Mouse (Mus musculus) frontal cortex, postnatal 14 days (tissue): Measurements from ENCODE around the gene Ptgs2.

ENCODE experiments used
- DNase-seq, 2 experiments: peaks; one replicate each; pipeline ENCODE4 v3.0.0; 2022; ENCODE audit warnings: low spot score in 2 of 2

Gene Ptgs2

GRCm38 (mm10) chr1:150099790-150100333 lies at the start of gene Ptgs2:
Ptgs2 (plus strand) TSS chr1:150100031.
- DNase-seq, result peak in 1 of 2 experiments; percentile 26

GRCm38 (mm10) chr1:150050256-150050655 lies 49.6 kb upstream of the Ptgs2 start:
- DNase-seq, result no peak

DNA sequence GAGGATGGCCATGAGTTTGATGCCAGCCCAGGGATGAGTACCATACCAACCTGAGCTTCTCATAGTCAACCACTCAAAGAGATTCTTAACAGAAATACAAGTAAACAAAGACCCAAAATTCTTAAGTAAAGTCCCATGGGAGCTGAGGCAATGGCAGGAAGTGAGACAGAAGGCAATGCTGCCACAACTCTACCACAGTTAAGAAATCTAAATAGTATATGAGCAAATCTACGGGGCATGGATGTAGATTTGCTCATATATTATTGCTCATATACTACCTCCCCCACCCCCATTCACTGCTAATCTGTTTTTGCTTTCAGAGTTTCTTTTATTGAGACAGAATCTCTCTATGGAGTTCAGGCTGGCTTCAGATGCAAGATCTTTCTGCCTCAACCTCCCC lies 34.1 kb upstream of the Ptgs2 start:
- no peak for DNase-seq

- no peak for DNase-seq
These were observed 27.0 kb upstream of the Ptgs2 start for GRCm38 (mm10) chr1:150072880-150073279.

DNA sequence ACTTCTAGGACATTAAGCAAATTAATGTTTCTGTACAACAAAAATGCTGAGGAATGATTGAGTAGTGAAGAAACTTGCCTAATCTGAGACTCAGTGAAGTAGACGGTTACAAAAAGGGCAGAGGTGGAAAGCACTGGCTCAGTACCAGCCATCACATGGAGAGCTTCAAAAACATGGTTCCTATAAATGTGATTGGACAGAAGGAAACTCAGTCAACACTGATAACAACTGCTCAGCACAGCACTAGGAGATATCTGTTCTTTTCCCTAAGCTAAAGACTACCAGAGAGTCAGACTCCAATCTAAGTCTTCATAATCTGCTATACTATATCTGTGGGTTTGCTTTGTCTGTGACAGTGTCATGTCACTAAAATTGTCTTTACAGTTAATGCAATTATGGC lies 25.2 kb upstream of the Ptgs2 start:
- DNase-seq, result no peak

- no peak for DNase-seq
These were observed 10.7 kb upstream of the Ptgs2 start for GRCm38 (mm10) chr1:150089040-150089692.

- DNase-seq, result no peak
These were observed 9.6 kb upstream of the Ptgs2 start for GRCm38 (mm10) chr1:150090229-150090628.

DNA sequence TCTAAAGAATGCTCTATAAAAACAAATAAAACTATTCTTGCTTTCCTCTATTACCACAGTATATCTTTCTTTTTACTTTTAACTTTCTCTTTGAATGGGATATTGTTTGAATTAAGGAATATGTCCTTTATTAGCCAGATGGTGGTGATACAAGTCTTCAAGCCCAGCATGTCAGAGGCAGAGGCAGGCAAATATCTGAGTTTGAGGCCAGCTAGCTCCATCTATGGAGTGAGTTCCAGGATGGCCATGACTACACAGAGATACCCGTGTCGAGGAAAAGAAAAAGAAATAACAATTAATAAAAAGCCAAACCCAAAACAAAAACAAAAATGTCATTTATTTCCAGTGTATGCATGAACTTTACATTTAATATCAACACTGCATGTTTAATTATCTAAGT lies 2.8 kb upstream of the Ptgs2 start:
- DNase-seq, result no peak

DNA sequence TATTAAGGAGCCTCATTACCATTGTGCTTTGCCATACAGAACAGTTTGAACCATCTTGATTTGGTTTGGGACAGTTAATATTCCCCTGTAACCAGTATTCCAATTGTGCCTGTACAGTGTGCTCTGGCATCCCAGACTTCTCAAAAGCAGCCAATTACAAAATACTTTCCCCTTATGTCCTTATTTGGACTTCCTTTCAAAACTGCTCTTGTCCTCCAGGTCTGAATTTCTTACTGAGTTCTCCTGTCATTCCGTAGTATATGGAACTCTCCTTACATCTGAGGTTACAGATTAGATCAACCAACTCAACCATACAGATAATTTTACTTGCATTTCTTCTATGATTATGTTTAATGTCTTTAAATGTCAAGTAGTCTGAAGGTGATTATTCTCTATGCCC lies 2.1 kb upstream of the Ptgs2 start:
- DNase-seq, result no peak

DNA sequence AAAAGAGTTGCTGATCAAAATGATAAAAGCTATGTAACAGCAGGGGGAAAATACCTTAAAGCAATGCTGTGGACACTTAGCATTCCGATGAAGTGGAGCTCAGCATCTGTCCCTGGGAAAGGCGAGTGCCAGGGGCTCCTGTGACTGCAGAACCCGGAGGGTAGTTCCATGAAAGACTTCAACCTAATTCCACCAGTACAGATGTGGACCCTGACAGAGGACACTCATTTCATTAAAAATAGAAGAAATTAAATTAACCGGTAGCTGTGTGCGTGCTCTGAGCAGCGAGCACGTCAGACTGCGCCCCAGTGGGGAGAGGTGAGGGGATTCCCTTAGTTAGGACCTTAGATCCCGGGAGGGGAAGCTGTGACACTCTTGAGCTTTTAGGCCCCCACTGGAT lies 457 bp upstream of the Ptgs2 start:
- no peak for DNase-seq

GRCm38 (mm10) chr1:150104228-150104720 lies 4.4 kb downstream of the Ptgs2 start:
- no peak for DNase-seq

GRCm38 (mm10) chr1:150106736-150107135 lies 6.9 kb downstream of the Ptgs2 start:
- DNase-seq, result no peak

- DNase-seq, result no peak
These were observed 9.8 kb downstream of the Ptgs2 start for GRCm38 (mm10) chr1:150109591-150109990.

DNA sequence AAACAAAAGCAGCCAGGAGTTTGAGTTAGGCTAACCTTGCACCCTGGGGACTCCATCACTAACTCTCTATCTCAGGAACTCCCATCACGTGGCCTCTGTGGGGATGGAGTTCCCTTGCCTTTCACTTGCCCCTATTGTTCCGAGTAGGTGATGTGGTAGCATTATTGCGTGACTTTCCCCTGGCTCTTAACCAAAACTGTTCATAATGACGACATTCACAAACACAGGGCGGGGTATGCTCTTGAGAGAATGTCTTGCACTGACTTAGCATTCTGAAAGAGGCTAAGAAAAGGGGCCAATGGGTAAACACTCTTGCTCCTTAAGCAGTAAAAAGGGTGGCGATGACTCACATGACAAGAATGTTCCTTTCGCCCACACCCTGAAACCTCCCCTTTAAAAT lies 15.5 kb downstream of the Ptgs2 start:
- no peak for DNase-seq

GRCm38 (mm10) chr1:150118352-150118751 lies 18.5 kb downstream of the Ptgs2 start:
- no peak for DNase-seq

DNA sequence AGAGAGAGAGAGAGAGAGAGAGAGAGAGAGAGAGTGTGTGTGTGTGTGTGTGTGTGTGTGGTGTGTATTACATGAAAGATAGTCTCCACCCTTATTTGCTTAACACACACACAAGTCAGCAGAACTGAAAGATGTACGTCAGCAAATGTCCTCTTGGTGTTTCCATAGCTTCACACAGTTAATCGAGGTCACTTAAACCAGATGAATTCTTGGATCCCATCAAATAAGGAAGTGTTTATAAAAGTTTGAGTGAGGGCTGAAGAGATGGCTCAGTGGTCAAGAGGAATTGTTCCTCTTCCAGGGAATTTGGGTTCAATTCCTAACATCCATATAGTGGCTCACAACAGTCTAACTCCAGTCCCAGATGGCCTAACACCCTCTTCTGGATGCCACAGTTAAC lies 25.7 kb downstream of the Ptgs2 start:
- no peak for DNase-seq

GRCm38 (mm10) chr1:150130070-150130469 lies 30.2 kb downstream of the Ptgs2 start:
- no peak for DNase-seq

- DNase-seq, result no peak
These were observed 30.9 kb downstream of the Ptgs2 start for GRCm38 (mm10) chr1:150130586-150131275.

GRCm38 (mm10) chr1:150135350-150135749 lies 35.5 kb downstream of the Ptgs2 start:
- DNase-seq, result no peak

DNA sequence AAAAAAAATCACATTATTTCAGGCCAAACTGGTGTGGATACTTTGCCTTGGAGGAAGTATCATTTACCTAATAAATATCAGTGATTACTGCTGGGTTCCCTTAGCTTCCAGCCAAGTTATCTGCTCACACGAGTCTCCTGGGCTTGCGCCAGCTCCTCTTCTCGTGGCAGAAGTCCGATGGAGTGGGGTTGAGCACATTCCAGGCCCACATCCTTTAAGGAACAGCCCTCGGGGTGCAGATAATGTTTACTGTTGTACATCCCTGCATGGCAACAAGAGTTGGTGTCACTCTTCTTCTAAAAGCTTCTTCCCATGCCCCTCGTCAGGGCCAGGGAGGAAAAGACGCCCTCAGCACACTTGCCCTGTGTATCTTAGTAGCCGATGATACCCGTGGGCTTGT lies 39.9 kb downstream of the Ptgs2 start:
- no peak for DNase-seq

DNA sequence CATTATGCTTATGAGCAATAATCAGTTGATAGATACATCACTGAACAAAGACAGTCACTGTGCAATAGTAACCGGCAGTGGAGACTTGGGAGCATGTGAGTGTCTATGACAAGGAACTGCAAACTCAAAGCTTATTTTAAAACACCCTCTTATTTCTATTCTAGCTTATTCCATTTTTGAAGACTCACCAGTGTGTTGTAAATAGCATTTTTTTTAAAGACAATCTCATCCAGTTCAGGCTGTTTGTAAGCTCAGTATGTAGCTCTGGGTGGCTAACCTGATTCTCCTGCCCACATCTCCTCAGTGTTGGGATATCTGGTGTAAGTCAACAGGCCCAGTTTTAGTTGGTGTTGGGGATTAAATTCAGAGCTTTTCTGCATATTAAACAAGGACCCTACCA lies 42.1 kb downstream of the Ptgs2 start:
- DNase-seq, result no peak

GRCm38 (mm10) chr1:150143578-150143977 lies 43.7 kb downstream of the Ptgs2 start:
- DNase-seq, result no peak

- DNase-seq, result no peak
These were observed 45.2 kb downstream of the Ptgs2 start for GRCm38 (mm10) chr1:150145049-150145448.
